Mouse (Mus musculus) erythroblast, embryonic 14.5 days (primary cell): ENCODE data around the gene Aktip.

Source experiments
- GATA1 ChIP-seq: IDR thresholded peaks from 2 replicates; pipeline ENCODE4 v1.6.1; 2012; ENCODE audit warnings: low read length, inconsistent platforms, mixed read lengths
- TAL1 ChIP-seq: IDR thresholded peaks from 3 replicates; pipeline ENCODE4 v1.6.1; 2012; ENCODE audit warnings: low read length, inconsistent platforms, mixed read lengths

GRCm38 (mm10) chr8:91158617-91159016 lies 41.2 kb downstream of the Aktip start:
- no peak for TF ChIP-seq GATA1
- no peak for TF ChIP-seq TAL1
